Mouse (Mus musculus): ENCODE measurements around the gene Wdr73. TPM values are rescaled to one million over a fixed set of nuclear protein-coding genes. Genes with fewer than 3 reads are reported as not detected.

The Wdr73 gene
- polyA plus RNA-seq, 1 experiment from 2014 or later: 21.6 TPM

- H3K27ac ChIP-seq (ENCODE audit: low read depth, low read length): peak overlapping the region; percentile 70
- no peaks in the 10 kb centered on the region for H3K36me3 ChIP-seq (ENCODE audit: control insufficient read depth, insufficient read depth, low read length)
- WGBS (ENCODE audit: insufficient replicate concordance): 34% methylated on average over 15 of the region's 15 CpGs
These were observed 639 bp upstream of the Wdr73 start for GRCm38 (mm10) chr7:80901541-80902274.

GRCm38 (mm10) chr7:80897721-80898120 lies 3.3 kb downstream of the Wdr73 start:
- Histone ChIP-seq H3K4me3 (ENCODE audit: low read depth, low read length) (no peak overlapping the region), H3K9ac (ENCODE audit: low read depth, low read length) (no peak overlapping the region), H3K27me3 (ENCODE audit: control insufficient read depth, insufficient read depth, low read length) (no peaks in the 10 kb centered on the region), H3K4me2 (no peak overlapping the region), H3K4me1 (ENCODE audit: control insufficient read depth, insufficient read depth, low read length) (peaks cover 3% of the 10 kb centered on the region; the same call in 1 of the 2 replicates), H3K36me3 (ENCODE audit: control insufficient read depth, insufficient read depth, low read length) (peaks cover under 1% of the 10 kb centered on the region; the same call in 1 of the 2 replicates), H3K9me3 (replicated peaks; ENCODE audit: control insufficient read depth, low read length) (no peaks in the 10 kb centered on the region), H3K27ac (ENCODE audit: low read depth, low read length) (no peak overlapping the region)
- ATAC-seq (replicated peaks; ENCODE audit: insufficient number of reproducible peaks, low FRiP score, low TSS enrichment): no peak
- 86% methylated on average over 4 of the region's 4 CpGs for WGBS (ENCODE audit: insufficient replicate concordance)

More at GRCm38 (mm10) chr7:80901541-80902274, 639 bp upstream of the Wdr73 start:
- Histone ChIP-seq H3K9ac (ENCODE audit: low read depth, low read length) (peak overlapping the region; percentile 71), H3K9me3 (replicated peaks; ENCODE audit: control insufficient read depth, low read length) (no peaks in the 10 kb centered on the region), H3K4me1 (ENCODE audit: control insufficient read depth, insufficient read depth, low read length) (peaks cover 8% of the 10 kb centered on the region; the same call in 1 of the 2 replicates), H3K4me3 (ENCODE audit: low read depth, low read length) (peak overlapping the region; percentile 70), H3K4me2 (peak overlapping the region; percentile 80), H3K27me3 (ENCODE audit: control insufficient read depth, insufficient read depth, low read length) (no peaks in the 10 kb centered on the region)
- no peak for ATAC-seq (replicated peaks; ENCODE audit: insufficient number of reproducible peaks, low FRiP score, low TSS enrichment)

- no peak overlapping the region for H3K4me3 ChIP-seq (ENCODE audit: low read depth, low read length)
- H3K9me3 ChIP-seq (replicated peaks; ENCODE audit: control insufficient read depth, low read length): no peaks in the 10 kb centered on the region
- H3K9ac ChIP-seq (ENCODE audit: low read depth, low read length): no peak overlapping the region
- H3K36me3 ChIP-seq (ENCODE audit: control insufficient read depth, insufficient read depth, low read length): peaks cover 6% of the 10 kb centered on the region; the same call in 1 of the 2 replicates
- H3K4me2 ChIP-seq: no peak overlapping the region
- H3K27me3 ChIP-seq (ENCODE audit: control insufficient read depth, insufficient read depth, low read length): no peaks in the 10 kb centered on the region
- 71% methylated on average over 7 of the region's 7 CpGs for WGBS (ENCODE audit: insufficient replicate concordance)
- no peak for ATAC-seq (replicated peaks; ENCODE audit: insufficient number of reproducible peaks, low FRiP score, low TSS enrichment)
- peaks cover 3% of the 10 kb centered on the region; the same call in 1 of the 2 replicates for H3K4me1 ChIP-seq (ENCODE audit: control insufficient read depth, insufficient read depth, low read length)
- H3K27ac ChIP-seq (ENCODE audit: low read depth, low read length): no peak overlapping the region
These were observed 3.9 kb downstream of the Wdr73 start for GRCm38 (mm10) chr7:80897134-80897533.

- WGBS (ENCODE audit: insufficient replicate concordance): 94% methylated on average over 14 of the region's 14 CpGs
- Histone ChIP-seq H3K27me3 (ENCODE audit: control insufficient read depth, insufficient read depth, low read length) (no peaks in the 10 kb centered on the region), H3K9me3 (replicated peaks; ENCODE audit: control insufficient read depth, low read length) (no peaks in the 10 kb centered on the region), H3K4me3 (ENCODE audit: low read depth, low read length) (no peak overlapping the region), H3K4me2 (no peak overlapping the region), H3K9ac (ENCODE audit: low read depth, low read length) (no peak overlapping the region), H3K36me3 (ENCODE audit: control insufficient read depth, insufficient read depth, low read length) (peaks cover 14% of the 10 kb centered on the region), H3K27ac (ENCODE audit: low read depth, low read length) (no peak overlapping the region), H3K4me1 (ENCODE audit: control insufficient read depth, insufficient read depth, low read length) (no peaks in the 10 kb centered on the region)
- no peak for ATAC-seq (replicated peaks; ENCODE audit: insufficient number of reproducible peaks, low FRiP score, low TSS enrichment)
These were observed 6.1 kb downstream of the Wdr73 start for GRCm38 (mm10) chr7:80894815-80895519.

- ATAC-seq (replicated peaks; ENCODE audit: insufficient number of reproducible peaks, low FRiP score, low TSS enrichment): no peak
- Histone ChIP-seq H3K4me3 (ENCODE audit: low read depth, low read length) (no peak overlapping the region), H3K27ac (ENCODE audit: low read depth, low read length) (no peak overlapping the region), H3K4me2 (no peak overlapping the region), H3K27me3 (ENCODE audit: control insufficient read depth, insufficient read depth, low read length) (no peaks in the 10 kb centered on the region), H3K9me3 (replicated peaks; ENCODE audit: control insufficient read depth, low read length) (no peaks in the 10 kb centered on the region), H3K4me1 (ENCODE audit: control insufficient read depth, insufficient read depth, low read length) (peaks cover 6% of the 10 kb centered on the region), H3K9ac (ENCODE audit: low read depth, low read length) (no peak overlapping the region), H3K36me3 (ENCODE audit: control insufficient read depth, insufficient read depth, low read length) (peaks cover 14% of the 10 kb centered on the region)
- WGBS (ENCODE audit: insufficient replicate concordance): 84% methylated on average over 7 of the region's 7 CpGs
These were observed 6.9 kb downstream of the Wdr73 start for GRCm38 (mm10) chr7:80894196-80894595.

GRCm38 (mm10) chr7:80893753-80894129 lies 7.3 kb downstream of the Wdr73 start:
- no peak overlapping the region for H3K27ac ChIP-seq (ENCODE audit: low read depth, low read length)
- no peak overlapping the region for H3K9ac ChIP-seq (ENCODE audit: low read depth, low read length)
- ATAC-seq (replicated peaks; ENCODE audit: insufficient number of reproducible peaks, low FRiP score, low TSS enrichment): no peak
- H3K36me3 ChIP-seq (ENCODE audit: control insufficient read depth, insufficient read depth, low read length): peaks cover 14% of the 10 kb centered on the region
- H3K4me1 ChIP-seq (ENCODE audit: control insufficient read depth, insufficient read depth, low read length): peaks cover 10% of the 10 kb centered on the region
- WGBS (ENCODE audit: insufficient replicate concordance): 61% methylated on average over 6 of the region's 6 CpGs
- no peaks in the 10 kb centered on the region for H3K9me3 ChIP-seq (replicated peaks; ENCODE audit: control insufficient read depth, low read length)
- no peaks in the 10 kb centered on the region for H3K27me3 ChIP-seq (ENCODE audit: control insufficient read depth, insufficient read depth, low read length)
- no peak overlapping the region for H3K4me3 ChIP-seq (ENCODE audit: low read depth, low read length)
- H3K4me2 ChIP-seq: no peak overlapping the region

GRCm38 (mm10) chr7:80893086-80893752 lies 7.8 kb downstream of the Wdr73 start:
- H3K27ac ChIP-seq (ENCODE audit: low read depth, low read length): no peak overlapping the region
- no peak overlapping the region for H3K4me3 ChIP-seq (ENCODE audit: low read depth, low read length)
- peaks cover 14% of the 10 kb centered on the region for H3K36me3 ChIP-seq (ENCODE audit: control insufficient read depth, insufficient read depth, low read length)
- no peaks in the 10 kb centered on the region for H3K27me3 ChIP-seq (ENCODE audit: control insufficient read depth, insufficient read depth, low read length)
- H3K9ac ChIP-seq (ENCODE audit: low read depth, low read length): no peak overlapping the region
- ATAC-seq (replicated peaks; ENCODE audit: insufficient number of reproducible peaks, low FRiP score, low TSS enrichment): no peak
- WGBS (ENCODE audit: insufficient replicate concordance): 92% methylated on average over 15 of the region's 15 CpGs
- no peak overlapping the region for H3K4me2 ChIP-seq
- no peaks in the 10 kb centered on the region for H3K9me3 ChIP-seq (replicated peaks; ENCODE audit: control insufficient read depth, low read length)
- peaks cover 11% of the 10 kb centered on the region for H3K4me1 ChIP-seq (ENCODE audit: control insufficient read depth, insufficient read depth, low read length)

GRCm38 (mm10) chr7:80889841-80890241 lies 11.2 kb downstream of the Wdr73 start:
- Histone ChIP-seq H3K9ac (ENCODE audit: low read depth, low read length) (peak overlapping the region; percentile 11; the same call in 1 of the 2 replicates), H3K4me2 (no peak overlapping the region)

More at GRCm38 (mm10) chr7:80889841-80890241, 11.2 kb downstream of the Wdr73 start:
- ATAC-seq (replicated peaks; ENCODE audit: insufficient number of reproducible peaks, low FRiP score, low TSS enrichment): no peak
- Histone ChIP-seq H3K36me3 (ENCODE audit: control insufficient read depth, insufficient read depth, low read length) (peaks cover 14% of the 10 kb centered on the region), H3K4me1 (ENCODE audit: control insufficient read depth, insufficient read depth, low read length) (peaks cover 11% of the 10 kb centered on the region), H3K27me3 (ENCODE audit: control insufficient read depth, insufficient read depth, low read length) (no peaks in the 10 kb centered on the region), H3K27ac (ENCODE audit: low read depth, low read length) (0 out of 2 replicates have a peak overlapping the region, but pooled peaks have one; percentile 46), H3K9me3 (replicated peaks; ENCODE audit: control insufficient read depth, low read length) (no peaks in the 10 kb centered on the region), H3K4me3 (ENCODE audit: low read depth, low read length) (no peak overlapping the region)
- WGBS (ENCODE audit: insufficient replicate concordance): 77% methylated on average over 13 of the region's 13 CpGs

All from heart, embryonic 11.5 days (tissue).